Mouse (Mus musculus): ENCODE data around the gene Apobec4.
"Not testable (repeated sequence)": the region's sequence is repeated elsewhere in the genome, so short reads cannot be mapped to it uniquely, and the experiment has no call there.

Apobec4 gene

DNA sequence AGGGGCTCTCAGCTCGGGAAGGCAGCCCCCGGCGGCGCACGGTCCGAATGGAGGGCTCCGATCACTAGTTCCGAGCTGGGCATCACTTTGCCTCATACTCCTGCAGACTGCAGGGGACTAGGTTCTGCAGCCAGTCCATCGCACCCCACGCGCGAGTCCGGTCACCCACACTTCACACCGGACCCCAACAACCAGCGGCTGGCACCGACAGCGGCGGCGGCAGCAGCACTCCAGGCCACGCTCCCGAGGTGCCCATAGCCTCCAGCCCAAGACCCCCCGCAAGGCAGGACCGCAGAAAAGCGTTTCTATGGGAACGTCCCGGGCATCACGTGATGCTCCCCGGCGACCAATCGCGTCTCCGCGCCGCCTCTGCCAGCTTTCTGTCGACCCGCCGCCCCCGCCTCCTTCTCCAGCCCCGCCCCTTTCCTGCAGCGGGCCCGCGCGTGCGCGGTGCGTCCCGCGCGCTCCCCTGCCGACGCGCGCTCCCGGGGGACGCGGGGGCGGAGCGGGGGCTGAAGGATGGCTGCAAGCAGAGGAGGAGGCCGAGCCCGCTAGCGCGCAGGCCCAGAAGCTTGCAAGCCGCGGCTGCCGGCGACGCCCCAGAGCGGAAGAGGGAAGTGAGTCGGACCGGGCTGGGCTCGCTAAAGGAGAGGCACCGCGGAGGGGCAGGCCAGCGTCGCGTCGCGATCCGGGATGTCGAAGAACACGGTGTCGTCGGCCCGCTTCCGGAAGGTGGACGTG lies 15.9 kb downstream of the Apobec4 start, which contains the start of the genes Rgl1 and Arpc5:
Gene Rgl1 (minus strand): TSS at position 320 of the 741 bp plus-strand sequence.
Gene Arpc5 (plus strand): TSS at position 511 of the 741 bp plus-strand sequence.
- intact Hi-C loops (cut with DNase I) = no loop called here

DNA sequence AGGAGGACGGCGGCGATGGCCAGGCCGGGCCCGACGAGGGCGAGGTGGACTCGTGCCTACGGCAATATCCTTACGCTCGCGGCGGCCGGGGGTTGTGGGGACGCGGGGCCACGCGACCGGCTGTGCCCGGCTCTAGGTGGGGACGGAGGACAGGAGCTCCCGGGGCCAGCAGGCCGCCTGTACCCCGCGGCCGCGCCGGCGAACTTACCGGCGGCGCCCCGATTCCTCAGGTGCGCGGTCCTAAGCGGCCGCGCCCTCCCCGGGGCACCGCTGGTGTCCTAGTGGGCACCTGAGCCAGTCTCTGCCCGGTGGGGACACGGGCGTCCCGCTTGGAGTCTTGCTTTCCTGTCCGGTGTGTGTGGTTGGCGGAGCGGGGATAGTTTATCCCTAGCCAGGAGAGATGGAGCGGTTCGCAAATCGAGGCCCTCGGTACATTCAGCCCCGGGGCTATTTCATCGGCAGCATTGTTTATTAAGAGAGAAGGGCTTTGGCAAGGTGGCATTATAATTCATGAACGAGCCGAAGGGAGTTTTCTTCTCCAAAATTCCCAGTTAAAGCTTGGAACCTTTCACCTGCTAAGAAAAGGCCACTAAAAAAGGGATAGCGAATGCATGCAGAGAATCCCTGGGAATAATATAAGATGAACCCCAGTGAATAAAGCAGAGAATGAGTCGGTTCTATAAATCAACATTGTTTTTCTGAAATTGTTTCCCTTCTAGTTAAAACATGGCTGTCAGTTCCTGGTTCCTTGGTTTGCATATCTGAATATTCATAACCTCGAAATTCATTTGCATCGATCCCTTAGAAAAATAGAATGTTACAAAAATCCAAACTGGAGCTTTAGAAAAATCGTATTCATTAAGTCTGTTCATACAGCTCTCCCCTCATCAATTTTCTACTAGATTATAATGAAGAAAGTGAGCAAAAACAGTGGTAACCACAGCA lies 16.7 kb downstream of the Apobec4 start:
- intact Hi-C loops (cut with DNase I) = no loop called here

DNA sequence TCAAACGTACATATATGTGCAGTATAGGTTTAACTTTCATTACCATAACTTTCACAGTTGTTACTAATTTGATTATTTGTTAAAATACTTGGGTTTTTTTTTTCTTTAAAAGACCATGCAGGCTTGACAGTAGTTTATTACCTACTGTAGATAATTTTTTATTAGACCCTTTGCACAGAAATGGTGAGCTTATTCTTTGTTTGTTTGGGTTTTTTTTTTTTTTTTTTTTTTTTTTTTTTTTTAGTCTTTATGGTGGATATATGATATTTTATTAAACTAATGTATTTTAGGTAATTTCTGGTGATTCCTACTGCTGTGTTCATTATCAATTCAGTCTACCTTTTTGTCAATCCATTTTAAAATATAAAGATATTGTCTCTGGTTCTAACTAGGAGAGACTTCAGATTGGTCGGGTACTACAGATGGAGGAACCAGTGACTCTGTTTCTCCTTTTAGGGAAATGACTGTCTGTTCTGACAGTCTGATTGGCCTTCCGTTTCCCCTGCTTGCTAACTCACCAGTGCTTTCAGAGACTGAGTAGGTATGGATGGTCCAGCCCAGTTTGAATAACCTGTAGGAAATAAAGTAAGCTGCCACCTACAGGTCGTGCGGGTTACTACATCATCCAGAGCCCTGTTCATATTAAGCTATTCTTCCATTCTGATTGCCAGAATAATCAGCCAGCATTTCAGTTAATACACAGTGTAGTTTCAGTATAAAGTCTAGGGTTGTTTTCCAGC lies 17.6 kb downstream of the Apobec4 start:
- intact Hi-C loops (cut with DNase I) = no loop called here

DNA sequence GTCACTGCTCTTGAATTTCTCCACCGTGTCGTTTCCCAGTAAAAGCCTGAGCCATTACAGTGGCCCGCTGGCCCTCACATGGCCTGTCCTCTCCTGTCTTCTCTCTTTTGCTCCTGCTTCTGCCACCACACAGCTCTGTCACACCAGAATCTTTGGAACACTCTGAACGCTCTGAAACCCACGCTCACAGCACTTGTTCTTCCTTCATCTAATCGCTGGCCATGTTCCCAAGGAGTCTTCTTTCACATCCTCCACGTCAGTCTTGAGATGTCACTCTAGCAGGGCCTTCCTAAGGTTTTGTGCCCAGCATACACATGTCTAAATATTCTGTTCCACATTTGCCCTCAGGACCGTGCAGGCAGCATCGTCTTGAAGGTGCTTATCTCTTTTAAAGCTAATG lies 20.7 kb downstream of the Apobec4 start:
- intact Hi-C loops (cut with DNase I) = no loop called here

DNA sequence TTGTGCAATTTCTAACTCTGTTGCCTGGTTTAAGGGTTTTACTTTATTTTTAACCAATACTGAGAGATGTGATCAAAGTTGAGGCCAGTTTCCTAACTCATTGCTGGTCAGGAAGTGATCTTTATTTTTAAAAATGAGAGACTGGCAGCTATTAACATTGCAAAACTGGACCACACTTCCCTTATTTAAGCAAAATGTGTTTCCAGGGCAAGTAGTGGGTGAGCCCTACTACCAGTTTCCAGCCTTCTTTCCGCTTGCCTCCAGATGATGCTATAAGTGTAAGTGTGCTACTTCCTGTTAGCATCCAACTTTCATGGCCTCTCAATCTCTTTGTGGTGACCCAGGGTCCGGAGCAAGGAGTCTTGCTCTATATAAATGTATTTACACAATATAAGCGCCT lies 24.2 kb downstream of the Apobec4 start:
- intact Hi-C loops (cut with DNase I) = not testable (repeated sequence)

DNA sequence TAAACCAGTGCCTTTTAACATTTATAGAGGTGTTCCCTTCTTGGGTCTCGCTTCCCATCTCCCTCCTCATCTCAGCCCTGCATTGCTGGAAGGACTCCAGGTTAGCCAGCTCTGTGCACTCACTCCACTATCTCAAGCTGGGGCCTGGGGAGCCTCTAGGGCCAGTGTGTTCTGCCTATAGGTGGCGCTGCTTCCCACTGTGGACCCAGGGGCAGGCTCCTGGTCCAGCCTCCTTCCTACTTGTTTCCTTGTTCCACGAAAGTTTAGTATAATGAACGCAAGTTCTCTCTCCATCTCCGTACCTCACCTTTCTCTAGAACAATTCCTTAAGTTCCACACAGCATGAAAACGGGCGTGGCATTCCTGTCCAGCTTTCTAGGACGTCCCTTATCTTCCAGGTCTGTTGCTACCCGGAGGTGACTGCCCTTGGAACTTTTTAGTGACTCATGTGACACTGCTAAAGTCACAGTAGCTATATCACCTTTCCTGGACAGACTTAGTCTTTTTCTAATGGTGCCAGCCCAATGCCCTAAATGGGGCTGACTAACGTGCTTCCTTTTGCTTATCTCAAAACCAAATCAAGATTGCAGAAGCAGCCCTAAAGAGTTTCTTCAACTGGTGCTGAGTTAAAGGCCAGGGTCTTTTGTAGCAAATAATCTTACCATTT lies 28.9 kb downstream of the Apobec4 start:
- intact Hi-C loops (cut with DNase I) = no loop called here

DNA sequence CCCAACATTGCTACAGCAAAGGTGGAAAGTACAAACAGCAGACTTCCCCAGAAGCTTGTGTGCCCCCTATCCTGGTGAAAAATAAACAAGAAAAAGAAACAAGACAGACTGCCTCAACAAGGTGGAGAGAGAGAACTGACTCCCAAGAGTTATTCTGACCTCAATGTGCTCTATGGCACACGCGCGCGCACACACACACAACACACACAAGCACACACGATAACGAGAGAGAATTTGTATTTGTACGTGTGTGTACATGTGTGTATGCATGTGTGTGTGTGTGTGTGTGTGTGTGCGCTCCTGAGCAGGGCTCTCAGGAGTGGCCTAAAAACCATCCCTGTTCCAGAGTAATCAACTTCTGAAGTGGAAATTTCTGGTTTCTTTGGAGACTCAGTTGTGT lies 34.3 kb downstream of the Apobec4 start:
- intact Hi-C loops (cut with DNase I) = no loop called here

DNA sequence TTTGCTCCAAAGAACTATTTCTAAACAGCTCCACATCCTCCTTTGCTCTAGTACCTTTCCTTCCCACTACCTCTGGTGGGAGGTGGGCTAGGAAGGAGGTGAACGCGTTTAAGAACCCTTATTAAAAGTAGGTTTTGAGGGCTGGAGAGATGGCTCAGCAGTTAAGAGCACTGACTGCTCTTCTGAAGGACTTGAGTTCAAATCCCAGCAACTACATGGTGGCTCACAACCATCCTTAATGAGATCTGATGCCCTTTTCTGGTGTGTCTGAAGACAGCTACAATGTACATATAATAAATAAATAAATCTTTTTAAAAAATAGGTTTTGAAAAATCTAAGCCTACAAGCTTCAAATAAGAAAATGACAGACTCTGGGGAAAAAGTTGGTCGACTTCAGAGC lies 35.1 kb downstream of the Apobec4 start:
- intact Hi-C loops (cut with DNase I) = not testable (repeated sequence)

DNA sequence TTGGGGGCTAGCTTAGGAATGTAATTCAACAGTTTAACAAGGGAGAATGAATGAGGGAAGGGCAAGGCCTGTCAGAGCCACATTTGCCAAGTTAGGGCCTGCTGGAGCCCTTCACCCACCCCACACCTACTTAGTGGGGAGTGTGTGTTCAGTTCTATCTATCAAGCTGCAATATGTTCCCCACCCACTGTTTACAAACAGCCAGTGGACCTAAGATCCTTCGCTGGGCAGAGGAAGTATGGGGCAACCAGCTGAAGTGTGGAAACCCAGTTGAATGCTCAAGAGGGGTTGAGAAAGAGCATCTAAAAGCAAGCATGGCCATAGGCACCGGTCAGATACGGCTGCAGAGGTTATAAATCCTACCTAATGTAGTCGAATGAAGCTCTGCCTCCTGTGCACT lies 36.6 kb downstream of the Apobec4 start:
- intact Hi-C loops (cut with DNase I) = no loop called here

DNA sequence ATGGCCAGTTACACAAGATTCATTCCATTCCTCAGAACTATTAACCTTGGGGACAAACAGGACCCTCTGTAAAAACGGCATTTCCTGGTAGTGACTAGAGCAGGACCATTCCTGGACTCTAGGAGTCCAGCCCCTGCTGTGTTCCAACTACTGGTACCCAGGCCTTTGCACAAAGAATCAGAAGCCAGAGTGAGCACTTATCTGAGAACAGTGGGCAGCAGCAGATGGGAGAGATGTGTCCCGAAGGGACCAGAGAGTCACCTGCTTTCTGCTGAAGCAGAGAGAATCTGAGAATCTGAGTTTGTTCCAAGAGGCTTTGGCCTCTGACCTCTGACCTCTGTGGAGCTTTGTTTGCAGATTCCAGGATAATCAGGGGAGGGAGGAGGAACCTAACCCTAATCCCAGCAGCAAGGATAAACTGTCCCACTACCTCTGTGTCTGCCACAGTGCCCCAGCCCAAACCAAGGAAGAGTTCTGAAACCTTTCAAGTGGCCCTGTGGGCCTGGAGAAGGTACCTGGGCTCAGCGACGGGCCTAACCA lies 37.8 kb downstream of the Apobec4 start:
- intact Hi-C loops (cut with DNase I) = no loop called here

DNA sequence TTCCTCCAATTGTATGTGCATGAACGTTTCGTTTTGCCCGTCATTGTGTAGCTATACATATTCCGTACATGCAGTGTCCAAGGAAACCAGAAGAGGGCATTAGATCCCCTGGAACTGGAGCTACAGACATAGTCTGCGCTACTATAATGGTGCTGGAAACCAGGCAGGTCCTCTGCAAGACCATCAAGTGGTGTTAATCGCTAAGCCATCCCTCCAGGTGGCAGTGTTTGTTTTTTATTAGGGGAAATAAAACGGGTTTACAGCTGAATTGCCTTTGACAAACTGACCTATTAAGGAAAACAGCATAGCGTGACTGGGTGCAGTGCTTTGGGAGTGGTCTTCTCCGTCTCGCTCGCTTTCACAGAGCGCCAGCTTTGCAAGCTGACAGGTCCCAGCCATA lies 39.9 kb downstream of the Apobec4 start:
- intact Hi-C loops (cut with DNase I) = loop anchor here (5.0 kb wide), 1 partner anchor 117 kb away; no protein-coding TSS in a partner anchor

DNA sequence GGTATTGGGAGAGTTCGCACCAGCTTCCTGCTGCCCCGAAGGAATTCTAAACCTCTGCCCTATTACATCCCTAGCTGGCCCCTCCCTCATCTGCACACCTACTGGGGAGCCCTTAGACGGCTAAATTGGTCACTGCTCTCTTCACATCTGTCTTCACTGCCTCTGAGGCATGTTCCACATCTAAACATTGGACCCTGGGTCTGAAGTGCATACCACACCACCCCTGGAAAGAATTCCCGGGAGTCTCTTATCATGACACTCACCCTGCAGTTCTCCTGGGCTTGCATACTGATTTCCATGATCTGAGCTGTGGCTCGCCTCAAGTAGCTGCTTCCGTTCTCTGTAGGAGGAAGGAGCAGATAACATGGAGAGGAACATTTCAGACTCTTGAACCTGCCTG lies 40.5 kb downstream of the Apobec4 start:
- intact Hi-C loops (cut with DNase I) = loop anchor here (5.0 kb wide), 1 partner anchor 116 kb away; no protein-coding TSS in a partner anchor

DNA sequence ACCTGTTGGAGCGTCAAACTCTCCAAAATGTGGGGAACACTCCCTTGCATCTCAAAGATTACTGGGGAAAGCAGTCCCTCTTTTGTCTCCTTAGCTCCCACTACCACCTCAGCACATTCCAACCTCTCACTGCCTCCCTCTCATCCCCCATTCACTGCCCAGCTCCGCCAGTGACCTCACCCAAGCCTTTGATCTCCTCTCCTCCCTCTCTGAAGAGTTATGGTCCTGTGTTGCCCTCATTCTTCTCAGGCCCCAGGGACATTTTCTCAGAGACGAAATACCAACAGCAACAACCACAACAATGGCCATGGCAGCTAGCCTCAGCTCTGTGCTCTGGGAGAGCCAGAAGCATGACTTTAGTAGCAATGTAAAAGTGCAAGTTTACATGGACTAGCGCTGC lies 40.9 kb downstream of the Apobec4 start:
- intact Hi-C loops (cut with DNase I) = loop anchor here (5.0 kb wide), 1 partner anchor 116 kb away; no protein-coding TSS in a partner anchor

DNA sequence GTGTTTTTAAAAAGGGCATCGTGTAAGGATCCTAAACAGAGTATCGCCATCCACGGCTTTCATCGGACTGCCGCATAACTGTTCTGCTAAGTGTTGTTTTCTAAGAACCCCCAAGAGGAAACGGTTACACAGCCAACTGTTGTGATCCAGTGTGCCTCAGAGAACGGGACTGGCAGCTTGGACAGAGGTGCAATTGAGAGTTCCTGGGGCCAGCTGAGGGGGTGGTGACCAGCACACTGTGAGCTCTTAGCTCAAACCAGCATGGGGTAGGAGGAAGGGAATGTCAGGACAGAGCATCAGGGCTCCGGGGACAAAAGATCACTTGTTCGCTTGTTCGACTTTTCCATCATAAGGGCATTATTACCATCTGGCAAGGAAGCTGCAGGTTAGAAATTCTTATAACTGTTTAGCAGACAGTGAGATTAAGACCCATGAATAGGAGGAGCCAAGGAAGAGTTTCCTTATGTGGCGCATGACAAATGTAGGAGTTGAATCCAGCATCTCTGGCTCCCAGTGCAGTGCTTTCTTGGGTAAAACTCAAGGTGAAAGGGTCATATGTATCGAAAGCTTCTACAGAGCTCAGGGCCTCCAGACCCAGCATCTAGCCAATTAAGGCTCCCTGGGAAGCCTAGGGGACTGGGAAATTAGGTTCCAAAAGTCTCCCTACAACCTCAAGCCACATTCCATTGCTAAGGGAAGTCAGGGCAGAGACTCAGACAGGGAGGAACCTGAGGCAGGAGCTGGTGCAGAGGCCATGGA lies 42.6 kb downstream of the Apobec4 start:
- intact Hi-C loops (cut with DNase I) = loop anchor here (5.0 kb wide), 1 partner anchor 114 kb away; no protein-coding TSS in a partner anchor

DNA sequence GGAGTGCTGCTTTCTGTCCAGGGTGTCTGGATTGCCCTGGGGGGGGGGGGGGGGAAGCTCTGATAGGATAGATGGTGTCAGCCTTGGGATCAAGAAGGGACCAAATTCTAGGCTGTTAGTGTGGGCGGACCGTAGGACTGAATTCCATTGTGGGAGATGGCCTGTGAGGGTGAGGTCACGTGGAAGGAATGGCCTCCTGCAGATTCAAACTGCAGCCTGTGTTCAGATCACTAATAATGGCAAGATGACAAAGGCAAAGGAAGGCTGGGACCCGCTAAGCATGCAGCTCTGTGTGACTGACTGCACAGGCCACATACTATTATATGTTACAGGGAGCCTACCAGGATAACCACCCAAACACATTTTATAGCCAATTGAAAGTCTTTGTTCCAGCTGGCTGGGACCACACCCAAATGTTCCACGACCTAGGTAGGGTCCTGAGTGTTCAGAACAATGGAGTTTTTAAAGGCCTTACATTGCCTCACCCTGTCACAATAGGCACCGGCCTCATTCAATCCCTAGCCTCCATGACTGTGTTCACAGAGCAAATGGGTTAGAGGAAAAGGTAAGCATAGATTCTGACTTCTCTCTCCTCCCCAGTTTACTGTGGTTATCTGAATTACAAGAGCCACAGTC lies 43.3 kb downstream of the Apobec4 start:
- intact Hi-C loops (cut with DNase I) = loop anchor here (5.0 kb wide), 1 partner anchor 114 kb away; no protein-coding TSS in a partner anchor

DNA sequence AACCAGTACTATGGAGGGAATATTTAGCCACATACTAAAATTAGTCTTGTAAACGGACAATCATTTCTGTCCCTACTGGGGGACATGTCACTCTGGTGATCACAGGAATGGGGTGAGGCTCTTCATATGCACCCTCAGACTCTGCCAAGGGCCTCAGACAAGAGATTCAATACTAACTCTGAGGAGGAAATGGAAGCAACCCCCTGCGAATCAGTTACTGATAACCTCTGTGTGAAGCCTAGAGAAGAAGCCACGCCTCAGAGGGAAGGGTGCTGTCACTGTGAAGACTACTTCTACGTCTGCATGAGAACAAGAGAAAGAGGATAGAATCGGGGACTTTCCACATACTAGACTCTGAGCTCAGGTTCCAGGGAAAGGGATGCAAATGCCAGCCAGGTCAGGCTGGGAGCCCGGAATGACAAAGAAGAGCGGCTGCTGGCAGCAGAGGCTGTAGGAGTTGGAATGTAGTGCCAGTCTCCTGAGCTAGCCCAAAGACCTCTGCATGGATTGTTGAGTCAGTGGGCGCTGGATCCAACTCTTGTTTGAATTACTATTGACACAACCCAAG lies 45.4 kb downstream of the Apobec4 start:
- intact Hi-C loops (cut with DNase I) = no loop called here

DNA sequence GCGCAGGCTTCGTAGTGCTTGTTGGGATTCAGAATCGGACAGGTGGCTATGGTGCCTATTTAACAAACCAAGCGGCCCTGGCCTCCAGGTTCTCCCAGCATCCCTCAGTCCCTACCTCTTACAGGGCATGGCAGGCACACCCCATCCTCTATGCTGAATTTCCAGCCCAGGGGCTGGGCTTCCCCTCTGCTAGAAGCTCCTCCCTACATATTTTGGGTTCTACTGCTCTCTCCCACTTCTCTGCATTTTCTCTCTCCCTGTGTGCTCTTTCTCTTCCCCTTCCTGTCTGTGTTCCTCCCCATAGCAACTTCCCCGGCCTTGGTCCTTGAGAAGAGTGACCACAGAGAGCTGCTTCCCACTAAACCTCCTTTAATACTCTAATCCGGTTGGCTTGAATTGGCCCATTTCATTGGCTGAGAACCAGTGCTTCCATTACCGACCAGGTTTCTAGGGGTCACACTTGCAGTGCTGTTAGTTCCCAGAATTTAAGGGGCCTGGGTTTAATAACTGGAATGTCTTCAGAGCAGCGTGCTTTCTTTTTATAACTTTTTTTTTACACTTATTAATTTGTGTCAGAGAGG lies 46.4 kb downstream of the Apobec4 start:
- intact Hi-C loops (cut with DNase I) = no loop called here

DNA sequence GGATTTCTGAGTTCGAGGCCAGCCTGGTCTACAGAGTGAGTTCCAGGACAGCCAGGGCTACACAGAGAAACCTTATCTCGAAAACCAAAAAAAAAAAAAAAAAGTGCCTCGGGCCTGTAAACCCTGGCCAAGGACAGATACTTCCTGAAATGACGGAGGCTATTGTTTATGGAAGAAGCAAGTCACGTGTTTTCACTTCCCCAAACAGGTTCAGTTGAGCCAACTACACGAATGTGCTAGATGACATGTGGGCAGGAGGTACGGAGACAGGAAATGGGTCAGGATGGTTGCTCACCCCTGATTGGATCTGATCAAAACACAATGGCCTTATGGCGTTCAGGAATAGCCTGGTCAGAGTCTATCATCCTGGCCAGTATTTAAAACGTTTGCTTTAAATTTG lies 47.8 kb downstream of the Apobec4 start:
- intact Hi-C loops (cut with DNase I) = no loop called here
